Mouse (Mus musculus) A20 (cell line): Measurements from ENCODE around the gene Smarcc2.

ENCODE experiments used
- DNase-seq: peaks from one replicate; pipeline ENCODE4 v3.0.0-alpha.2; 2011; ENCODE audit warnings: low read depth, low spot score

The Smarcc2 gene

GRCm38 (mm10) chr10:128493695-128494666 lies 34.9 kb downstream of the Smarcc2 start, which contains the start of gene Myl6:
Myl6 (minus strand) TSS chr10:128494145.
- peak; percentile 99 for DNase-seq

GRCm38 (mm10) chr10:128494667-128495245 lies 35.7 kb downstream of the Smarcc2 start:
- DNase-seq: no peak

GRCm38 (mm10) chr10:128495270-128495669 lies 36.2 kb downstream of the Smarcc2 start:
- DNase-seq: peak; percentile 46

GRCm38 (mm10) chr10:128495903-128496302 lies 36.9 kb downstream of the Smarcc2 start:
- peak; percentile 26 for DNase-seq

GRCm38 (mm10) chr10:128496509-128497077 lies 37.5 kb downstream of the Smarcc2 start:
- DNase-seq: no peak

GRCm38 (mm10) chr10:128497134-128497737 lies 38.2 kb downstream of the Smarcc2 start:
- DNase-seq: no peak

GRCm38 (mm10) chr10:128498590-128498989 lies 39.5 kb downstream of the Smarcc2 start, which contains the start of gene Myl6b:
Myl6b (minus strand) TSS chr10:128498685.
- DNase-seq: peak; percentile 98

GRCm38 (mm10) chr10:128499116-128499671 lies 40.1 kb downstream of the Smarcc2 start:
- peak; percentile 79 for DNase-seq

- DNase-seq: no peak
These were observed 43.3 kb downstream of the Smarcc2 start for GRCm38 (mm10) chr10:128502341-128502740.

- no peak for DNase-seq
These were observed 44.5 kb downstream of the Smarcc2 start for GRCm38 (mm10) chr10:128503532-128503931.

GRCm38 (mm10) chr10:128504012-128504411 lies 45.0 kb downstream of the Smarcc2 start:
- no peak for DNase-seq

GRCm38 (mm10) chr10:128504641-128505370 lies 45.8 kb downstream of the Smarcc2 start:
- DNase-seq: peak; percentile 62

- peak; percentile 49 for DNase-seq
These were observed 46.3 kb downstream of the Smarcc2 start for GRCm38 (mm10) chr10:128505371-128505667.

- DNase-seq: peak; percentile 26
These were observed 46.9 kb downstream of the Smarcc2 start for GRCm38 (mm10) chr10:128505974-128506373.

GRCm38 (mm10) chr10:128508260-128508659 lies 49.2 kb downstream of the Smarcc2 start:
- DNase-seq: no peak

GRCm38 (mm10) chr10:128509203-128509602 lies 50.2 kb downstream of the Smarcc2 start:
- no peak for DNase-seq

GRCm38 (mm10) chr10:128509831-128510230 lies 50.8 kb downstream of the Smarcc2 start:
- DNase-seq: no peak

GRCm38 (mm10) chr10:128510301-128510700 lies 51.3 kb downstream of the Smarcc2 start:
- DNase-seq: no peak

GRCm38 (mm10) chr10:128511189-128511588 lies 52.1 kb downstream of the Smarcc2 start:
- no peak for DNase-seq

- no peak for DNase-seq
These were observed 52.7 kb downstream of the Smarcc2 start for GRCm38 (mm10) chr10:128511761-128512160.

- no peak for DNase-seq
These were observed 56.0 kb downstream of the Smarcc2 start for GRCm38 (mm10) chr10:128515044-128515443.
